Mouse (Mus musculus) frontal cortex, postnatal 25 days (tissue): ENCODE data around the gene Sh3pxd2a.

Experiments used
- DNase-seq, 2 experiments: peaks; one replicate each; pipeline ENCODE4 v3.0.0; 2022; ENCODE audit warnings: low spot score in 2 of 2

The Sh3pxd2a gene

DNA sequence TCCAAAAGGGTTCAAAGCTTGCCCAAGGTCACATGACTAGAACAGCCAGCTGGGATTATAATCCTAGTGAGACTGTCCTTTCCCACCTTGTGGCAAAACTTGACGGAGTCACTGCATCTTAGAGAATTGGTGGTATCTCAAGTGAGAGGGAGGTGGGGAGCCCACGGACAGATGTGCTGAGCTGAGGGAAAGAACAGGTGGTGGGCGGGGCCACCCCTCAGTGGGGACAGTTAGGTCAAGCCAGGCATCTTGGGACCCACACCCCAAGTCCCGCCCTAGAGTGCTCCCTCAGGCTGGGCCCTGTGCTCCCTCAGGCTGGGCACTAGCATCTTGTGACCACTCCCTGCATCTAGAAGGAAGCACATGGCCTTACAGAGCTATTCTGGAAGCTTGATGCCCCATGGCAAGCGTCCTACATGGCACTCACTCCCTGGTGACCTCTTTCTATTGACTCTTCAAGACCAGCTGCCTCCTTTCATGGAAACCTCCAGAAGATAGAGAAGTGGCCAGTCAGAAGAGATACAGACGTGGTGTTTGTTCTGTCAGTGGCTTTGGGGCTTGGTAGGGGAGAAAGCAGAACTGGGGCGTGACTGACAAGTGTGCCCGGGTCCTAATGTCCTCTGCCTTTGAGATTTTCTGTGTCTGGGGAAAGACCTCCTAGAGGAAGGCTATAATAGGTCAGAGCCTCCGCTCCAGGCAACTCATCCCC lies 24.3 kb downstream of the Sh3pxd2a start:
- no peak for DNase-seq

DNA sequence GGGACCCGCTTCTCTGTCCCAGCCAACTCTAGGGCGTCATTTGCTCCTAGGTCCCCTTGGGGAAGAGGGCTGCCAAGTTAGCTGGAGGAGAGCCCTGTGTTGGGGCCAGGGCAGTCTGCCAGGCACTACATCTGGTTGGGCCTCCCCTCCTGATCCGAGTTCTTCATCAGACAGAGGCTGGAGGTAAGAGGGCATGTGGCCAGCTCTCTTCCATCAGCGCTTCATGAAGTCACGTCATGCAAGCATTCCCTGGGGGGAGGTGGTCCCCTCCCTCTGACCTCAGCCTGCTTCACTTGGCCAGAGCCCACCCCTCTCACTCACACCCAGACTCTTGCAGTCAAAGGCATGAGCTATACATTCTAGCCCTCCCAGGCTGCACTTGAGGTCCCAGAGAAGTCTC lies 25.8 kb downstream of the Sh3pxd2a start:
- DNase-seq, result no peak

DNA sequence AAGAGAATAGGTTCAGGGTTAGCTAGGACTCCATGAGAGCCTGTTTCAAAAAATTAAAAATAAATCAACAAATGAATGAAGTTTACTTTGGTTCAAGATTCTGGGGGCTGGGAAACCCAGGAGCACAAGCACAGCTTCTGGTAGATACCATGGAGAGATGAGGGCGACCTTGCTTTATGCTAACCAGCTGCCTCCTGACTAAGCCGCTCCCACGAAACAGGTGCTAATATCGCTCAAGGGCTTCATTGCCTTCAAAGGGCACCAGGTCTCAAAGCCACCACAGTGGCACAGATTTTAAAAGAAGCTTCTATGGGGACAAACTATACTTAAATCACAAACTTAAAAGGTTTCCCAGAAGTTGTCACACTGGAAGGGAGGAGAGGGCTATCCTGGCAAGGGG lies 27.2 kb downstream of the Sh3pxd2a start:
- DNase-seq, result no peak

DNA sequence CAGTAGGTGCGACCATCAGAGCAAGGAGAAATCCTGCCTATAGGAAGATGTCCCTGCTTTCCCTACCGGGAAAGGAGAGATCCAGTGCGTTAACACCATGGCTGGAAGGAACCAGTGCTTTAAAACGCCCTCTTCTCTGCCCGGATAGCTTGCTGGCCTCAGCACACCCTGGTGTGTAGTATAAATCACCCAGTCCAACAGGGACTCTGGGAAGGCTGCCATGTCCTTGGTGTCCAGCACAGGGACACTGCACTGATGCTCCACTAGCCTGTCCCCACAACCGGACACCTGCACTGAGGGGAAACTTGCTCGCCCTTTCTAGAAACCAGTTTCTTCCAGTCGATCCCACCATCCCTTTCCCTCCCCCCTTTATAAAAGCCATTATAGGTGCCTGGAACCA lies 28.0 kb downstream of the Sh3pxd2a start:
- DNase-seq, result no peak

DNA sequence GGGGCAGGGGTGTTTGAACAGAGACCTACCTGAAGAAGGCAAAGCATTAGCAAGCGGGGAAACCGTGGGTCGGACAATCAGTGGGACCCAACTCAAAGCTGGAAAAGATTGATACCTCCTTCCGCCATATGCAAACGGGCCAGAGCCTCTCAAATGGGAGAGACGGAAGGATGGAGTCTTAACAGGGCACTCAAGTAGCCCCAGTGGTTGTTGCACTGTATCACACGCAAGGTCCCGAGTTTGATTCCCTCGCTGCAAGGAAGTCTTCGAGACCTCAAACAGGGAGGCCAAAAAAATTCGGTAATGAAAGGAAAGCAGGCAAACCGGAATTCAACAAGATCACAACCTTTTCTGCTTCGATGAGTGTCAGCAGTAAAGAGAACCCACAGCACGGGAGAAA lies 29.5 kb downstream of the Sh3pxd2a start:
- DNase-seq, result no peak

DNA sequence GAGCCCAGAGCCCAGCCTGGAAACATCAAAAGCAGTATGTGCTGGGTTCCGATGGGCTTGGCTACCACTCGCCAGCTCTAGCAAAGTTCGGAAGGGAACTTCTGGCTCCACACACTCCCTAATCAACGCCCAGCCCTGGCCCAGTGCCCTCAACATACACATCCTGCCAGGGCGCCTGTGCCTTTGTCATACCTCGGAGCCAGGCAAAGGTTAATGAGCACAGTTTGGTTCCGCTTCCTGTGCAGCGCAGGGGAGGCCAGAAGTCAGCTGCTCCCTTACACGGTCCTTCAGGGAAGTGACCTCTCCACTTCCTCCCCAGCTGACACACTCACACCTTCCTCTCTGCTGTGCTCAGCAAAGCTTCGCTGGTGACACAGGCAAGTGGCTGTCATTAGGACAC lies 31.9 kb downstream of the Sh3pxd2a start:
- no peak for DNase-seq

DNA sequence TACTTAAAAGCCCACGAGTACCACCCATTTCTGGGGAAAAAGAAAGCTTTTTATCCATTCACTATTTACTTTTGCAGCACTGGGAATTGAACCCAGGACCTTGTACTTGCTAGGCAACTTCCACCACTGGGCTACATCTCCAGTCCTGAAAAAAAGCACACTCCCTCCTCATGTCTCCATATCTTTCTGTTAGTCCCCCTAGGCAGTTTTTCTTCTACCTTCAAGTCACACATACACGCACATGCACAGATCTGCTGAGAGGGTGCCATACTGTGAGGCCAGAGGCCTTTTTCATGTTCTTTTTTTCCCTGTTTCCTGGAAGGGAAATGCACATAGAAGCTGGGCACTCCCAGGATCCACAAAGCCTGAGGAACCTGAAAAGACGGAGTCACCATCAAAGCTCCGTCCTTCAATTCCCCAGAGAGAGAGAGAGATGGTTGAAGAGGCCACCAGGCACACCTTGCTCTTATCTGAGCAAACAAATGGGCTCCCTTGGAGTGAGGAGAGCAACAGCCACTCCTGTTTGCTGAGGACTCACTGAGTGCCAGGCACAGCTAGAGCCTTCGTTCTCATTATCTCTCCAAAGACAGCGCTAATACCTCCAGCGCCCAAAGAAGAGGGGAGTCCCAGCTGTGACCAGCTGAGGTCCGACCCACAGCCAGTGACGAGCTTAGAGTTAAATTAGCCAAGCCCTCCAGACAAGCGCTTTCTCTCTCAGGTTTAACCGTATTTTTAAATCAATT lies 32.8 kb downstream of the Sh3pxd2a start:
- DNase-seq, result no peak

DNA sequence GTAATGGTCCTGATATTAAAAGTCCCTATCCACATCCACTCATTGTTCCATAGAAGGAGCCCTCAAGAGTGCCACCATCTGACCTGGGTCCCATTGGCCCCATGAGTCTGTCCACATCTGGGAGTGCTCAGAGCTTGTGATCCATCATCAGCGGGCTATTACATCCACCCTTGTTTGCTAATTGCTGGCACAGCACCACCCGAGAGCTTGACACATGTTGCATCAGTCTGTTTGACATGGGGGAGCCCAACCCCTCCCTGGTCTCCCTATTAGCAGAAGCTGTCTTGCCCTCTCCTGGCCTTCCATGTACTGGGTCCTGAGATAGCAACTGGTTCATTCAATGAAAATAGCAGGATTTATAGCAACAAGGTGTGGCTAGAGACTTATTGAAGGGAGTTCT lies 34.0 kb downstream of the Sh3pxd2a start:
- no peak for DNase-seq

DNA sequence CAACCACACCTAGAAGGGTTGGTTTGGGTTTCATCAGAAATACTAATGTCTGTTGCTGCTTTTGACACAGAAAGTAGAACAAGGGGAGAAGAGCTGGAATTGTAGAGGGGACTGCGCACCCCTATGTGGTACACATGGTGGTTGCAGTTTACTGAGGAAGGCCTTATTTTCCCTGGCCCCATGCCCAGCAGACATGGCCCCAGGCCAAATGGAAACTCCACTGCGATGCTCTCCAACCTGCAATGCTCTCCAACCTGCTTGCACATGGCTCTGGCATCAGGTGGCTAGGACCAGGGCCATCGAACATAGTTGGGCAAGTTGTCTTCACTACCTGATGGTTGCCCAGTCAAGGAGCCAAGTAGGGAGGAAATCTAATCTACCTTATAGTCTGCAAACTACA lies 35.0 kb downstream of the Sh3pxd2a start:
- no peak for DNase-seq

DNA sequence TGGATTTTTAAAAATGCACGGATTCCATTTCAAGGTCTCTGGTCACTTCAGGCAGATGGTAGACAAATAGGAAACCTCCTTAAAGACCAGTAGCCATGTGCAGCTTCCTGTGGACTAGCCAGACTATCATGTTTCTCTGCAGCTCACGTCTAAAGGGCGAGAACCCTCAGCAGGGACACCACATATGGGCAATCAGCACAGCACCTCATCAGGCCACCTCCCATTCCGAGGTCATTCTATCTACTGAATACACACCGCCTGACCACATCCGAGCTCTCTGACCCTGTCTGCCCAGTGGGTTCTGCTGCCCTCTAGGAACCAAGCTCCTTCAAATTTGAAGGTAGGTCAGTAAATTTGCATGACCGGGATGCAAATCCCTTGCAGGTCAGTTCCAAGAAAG lies 35.4 kb downstream of the Sh3pxd2a start:
- DNase-seq, result no peak

DNA sequence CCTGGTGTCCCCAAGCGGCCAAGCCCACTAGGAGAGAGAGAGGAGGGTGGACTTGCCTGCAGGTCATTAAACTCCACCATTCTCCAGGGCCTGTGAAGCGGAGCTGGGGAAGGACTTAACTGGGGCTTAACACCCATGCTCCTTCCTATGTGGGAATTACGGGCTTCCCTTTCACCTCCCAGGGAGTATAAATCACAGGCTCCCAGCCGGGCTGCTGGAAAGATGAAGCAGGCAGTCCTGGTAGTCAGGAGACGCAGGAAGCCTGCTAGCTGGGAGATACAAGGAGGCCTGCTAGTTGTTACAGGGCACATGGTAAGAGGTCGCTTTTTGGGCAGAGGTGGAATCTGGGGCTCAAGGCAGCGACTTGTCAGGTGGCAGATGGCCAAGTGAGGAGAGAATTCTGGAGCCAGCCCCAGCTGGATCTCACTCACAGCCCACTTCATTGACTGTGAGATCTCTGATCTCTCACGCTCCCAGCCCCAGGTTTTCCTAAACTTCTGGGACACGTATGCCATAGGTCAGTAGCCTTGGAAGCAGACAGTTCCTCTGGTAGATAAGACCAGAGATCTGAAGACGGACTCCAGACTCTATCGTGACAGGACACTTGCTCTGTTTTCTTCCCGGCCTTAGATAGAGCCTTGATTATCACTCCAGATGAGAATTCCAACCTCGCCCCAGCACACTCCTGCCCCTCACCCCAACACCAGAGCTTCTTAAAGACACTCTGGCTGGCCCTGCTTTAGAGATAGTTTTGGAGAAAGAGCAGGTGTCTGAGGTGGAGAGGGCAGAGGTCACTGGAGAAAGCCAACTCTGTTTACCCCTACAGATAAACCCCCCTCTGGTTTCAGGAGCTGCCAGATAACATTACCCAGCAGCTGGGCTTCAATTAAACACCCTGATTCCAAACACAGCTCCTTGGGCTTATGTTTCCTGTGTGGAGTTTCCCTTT lies 36.1 kb downstream of the Sh3pxd2a start:
- no peak for DNase-seq

DNA sequence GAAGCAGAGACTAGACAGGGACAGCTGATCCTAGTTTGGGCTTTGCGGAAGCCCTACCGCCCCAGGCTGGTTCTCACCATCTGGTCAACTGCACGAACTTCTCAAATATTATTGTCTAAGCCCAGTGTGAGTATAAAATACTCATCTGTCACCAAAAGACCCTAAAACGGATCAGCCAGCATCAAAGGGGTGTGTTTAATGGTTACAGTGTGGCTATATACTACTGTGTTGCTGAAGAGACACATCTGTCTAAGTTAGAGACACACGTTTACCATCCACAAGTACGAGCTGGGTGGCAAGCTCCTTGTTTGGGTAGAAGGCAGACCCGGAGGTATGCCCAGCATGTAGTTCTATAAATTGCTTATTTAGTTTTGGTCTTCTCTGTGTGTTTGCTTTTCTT lies 40.6 kb downstream of the Sh3pxd2a start:
- no peak for DNase-seq

DNA sequence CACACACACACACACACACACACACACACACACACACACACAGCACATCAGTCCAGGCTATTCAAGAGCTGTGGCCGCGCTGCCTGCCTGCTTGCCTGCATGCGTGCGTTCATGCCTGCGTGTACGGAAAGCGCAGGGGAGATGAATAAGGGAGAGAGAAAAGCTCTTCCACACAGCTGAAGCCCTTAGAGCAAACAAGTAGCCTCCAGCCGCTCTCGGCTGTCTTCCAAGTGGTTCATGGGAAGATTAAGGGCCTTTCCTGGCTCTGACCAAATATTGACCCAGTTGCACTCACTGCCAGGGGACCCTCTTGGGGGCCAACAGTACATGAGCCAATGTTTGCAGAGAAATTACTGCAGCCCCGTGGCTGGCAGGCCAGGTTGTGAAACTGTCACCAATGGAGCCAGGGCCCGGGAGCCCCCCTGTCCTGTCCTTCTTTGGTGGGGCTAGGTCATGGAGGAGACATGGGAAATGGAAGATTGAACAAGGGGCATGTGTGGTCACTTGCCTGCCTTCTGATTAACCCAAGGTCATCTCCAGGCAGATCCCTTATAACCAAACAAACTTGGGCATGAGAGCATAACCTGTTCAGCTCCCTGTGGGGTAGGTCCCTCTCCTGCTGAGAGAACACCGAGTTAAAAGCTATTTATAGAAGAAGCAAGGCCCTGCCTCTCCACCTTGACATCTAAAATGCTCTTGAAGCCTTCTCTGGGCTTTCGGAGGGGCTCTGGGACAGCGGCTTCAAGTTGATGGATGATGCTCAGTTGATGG lies 42.9 kb downstream of the Sh3pxd2a start:
- DNase-seq, result no peak

DNA sequence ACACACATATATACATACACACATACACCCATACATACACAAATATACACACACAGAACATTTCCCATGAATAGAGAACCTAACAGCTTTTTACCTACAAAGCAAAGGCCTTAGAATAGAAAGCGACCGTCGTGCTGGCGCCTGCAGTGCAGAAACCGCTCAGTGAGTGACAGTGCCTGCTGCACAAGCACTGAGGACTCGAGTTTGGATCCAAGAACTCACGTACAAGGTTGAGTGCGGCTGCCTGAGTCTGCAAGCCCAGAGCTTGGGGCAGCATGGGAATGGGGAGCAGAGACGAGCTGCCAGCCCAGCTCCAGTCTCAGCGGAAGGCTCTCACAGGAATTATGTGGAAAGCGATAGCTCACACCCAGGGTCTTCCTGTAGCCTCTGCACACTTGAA lies 43.7 kb downstream of the Sh3pxd2a start:
- DNase-seq, result no peak

DNA sequence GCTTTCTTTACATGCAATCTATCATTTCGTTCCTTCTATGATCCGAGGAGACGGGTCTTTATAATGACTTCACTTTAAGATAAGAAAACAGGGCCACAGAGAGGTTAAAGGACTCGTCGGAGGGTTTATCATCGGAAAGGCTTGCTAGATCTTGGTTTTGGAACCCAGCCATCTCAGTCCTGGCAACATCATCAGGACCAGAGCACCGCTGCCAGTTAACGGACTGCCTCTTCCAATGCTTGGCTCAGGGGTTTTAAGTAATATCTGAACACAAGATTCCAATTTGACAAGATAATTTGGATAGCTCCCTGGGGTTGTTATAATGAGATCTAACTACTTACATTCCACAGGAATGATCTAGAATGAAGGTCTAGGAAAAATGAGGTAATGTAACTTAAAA lies 45.0 kb downstream of the Sh3pxd2a start:
- DNase-seq, result no peak

DNA sequence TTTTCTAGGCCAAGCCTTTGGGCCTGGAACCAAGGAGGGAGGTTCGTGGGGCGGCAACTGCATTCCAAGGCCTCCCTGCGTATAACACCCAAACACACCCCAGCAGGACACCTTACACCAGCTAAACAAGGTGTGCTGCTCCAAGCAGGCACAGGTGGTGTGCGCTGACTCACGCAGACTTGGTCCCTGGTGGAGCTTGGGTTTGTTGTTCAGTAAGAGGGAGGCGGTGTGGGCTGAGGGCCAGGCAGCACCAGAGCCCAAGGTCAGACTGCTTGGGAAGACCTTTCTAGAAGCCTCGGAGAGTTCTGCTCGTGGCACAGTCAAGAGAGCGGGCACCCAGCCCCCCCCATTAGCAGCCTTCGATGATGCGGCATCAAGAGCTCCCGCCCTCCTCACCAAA lies 48.0 kb downstream of the Sh3pxd2a start:
- DNase-seq, result no peak

DNA sequence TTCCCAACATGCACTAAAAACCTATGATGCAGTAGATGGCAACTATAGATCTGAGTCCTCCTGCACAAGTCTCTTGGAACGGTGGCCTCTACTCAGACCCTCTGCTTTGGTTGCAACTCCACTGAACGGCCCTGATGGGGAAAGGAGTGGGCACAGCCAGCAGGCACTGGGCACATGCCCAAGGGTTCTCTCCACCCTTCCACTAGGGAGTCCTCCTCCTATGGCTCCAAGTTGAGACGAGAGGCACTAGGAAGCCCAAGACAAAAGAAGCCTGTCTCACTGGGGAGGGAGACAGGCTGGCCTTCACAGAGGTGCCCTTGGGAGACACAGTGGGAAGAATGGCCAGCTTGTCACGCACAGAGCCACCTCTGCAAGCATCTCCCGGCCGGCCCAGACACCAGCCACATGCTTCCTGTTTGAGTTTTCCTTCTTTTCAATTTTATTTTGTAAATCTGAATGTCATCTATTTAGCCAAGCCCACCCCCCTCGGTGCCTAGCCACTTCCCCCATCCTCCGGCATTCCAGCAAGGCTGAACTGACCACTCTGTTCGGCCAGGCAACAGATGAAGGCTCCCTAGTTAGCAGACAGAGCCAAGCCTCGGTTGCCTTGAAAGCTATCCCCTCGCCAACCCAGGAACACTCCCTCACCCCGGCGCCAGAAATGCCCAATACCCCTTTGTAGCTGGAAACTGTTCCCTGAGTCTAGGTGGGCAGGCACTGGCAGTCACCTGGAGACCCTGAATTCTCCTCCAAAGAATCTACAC lies 49.9 kb downstream of the Sh3pxd2a start:
- DNase-seq, result no peak

DNA sequence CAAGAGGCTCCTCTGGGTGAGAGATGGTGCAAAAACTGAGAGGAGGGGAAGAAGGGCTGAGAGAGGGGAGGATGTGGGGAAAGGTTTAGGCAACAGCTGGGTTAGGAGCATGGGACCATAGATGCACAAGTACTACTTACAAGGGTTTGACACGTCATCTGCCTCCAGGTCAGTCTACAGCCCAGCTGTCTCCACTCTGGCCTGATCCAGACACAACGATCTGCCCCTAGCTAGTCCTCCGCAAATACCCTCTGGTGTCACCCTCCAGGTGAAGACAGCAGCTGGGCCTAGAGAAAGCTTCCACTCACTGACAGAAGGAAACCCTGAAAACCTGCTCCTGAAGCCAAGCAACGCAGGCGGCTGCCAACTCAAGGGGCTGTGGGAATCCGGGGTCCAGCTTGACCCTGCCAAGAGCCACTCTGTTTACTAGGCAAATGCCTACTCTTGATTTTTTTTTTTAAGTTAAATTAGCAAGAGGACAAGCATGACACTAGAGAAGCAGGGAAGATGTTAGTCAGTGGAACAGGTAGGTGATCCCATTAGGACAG lies 50.7 kb downstream of the Sh3pxd2a start:
- no peak for DNase-seq

DNA sequence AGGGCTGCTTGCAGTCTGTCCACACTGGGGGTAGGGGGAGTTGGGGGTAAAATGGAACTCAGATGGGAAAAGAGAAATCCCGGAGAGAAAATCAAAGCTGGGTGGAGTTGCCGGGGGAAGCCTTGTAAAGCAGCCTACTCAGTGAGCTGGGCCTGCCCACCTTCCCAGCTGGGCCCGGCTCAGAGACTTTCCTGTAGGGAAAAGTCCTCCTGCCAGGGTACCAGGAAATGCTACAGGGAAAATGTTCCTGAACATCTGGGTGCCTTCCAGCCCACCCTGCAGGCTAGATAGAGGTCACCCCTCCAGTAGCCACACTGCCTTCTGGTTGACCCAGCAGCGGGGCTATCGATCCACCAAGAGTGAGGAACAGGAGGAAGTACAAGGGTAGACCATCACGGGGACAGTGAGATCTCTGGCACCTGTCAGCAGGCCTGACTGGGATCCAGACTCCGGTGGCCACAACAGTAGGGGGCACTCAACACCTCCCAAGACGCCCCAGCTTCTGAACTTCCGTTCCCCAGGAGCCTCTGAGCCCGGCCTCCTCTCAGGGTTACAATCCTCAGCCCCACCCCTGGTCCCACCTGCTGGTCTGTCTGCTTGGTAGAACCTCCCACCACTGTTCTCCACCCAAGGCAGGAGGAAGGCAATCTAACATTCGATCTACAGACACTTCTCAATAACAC lies 51.5 kb downstream of the Sh3pxd2a start:
- DNase-seq, result no peak

DNA sequence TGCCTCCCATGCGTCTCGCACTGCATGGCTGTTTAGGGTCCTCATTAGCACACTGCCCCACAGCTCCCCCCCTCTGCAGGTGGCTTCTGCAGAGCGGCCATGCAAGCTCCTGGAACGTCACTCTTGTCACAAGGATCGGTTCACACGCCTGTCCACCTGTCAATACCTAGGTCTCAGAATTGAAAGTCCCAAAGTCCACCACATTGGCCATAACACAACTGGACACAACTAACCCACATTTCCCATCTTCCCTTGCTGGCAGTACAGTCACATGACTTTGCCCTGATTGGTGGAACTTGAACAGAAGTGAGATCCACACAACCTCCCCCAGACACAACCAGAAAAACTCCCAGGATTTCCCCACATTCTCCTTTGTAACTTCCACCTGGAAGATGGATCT lies 53.9 kb downstream of the Sh3pxd2a start:
- no peak for DNase-seq
